Mouse (Mus musculus): Measurements from ENCODE around the gene Mbnl1.

The Mbnl1 gene

GRCm38 (mm10) chr3:60608952-60609403 lies 136.3 kb downstream of the Mbnl1 start:
- DNase-seq (ENCODE audit: low spot score in 2 of 2): peak in 1 of 2 experiments; percentile 35

DNA sequence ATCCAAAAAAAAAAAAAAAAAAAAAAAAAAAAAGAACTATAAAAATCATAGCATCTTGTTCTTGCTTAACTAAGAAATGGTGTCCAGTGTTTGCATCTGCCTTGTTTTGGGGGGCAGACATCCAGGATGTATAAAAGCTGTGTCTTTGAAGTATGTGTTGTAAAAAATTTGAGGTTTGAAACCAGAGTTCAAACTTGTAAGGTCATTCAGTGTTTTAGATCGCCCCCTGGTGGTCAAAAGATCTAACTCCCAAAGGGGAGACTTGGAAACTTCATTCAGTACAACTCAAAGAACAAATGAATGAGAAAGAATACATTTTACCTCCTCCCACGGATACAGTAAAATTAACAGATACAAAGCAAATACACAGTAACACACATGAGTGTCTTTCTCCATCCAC lies 139.2 kb downstream of the Mbnl1 start:
- peak in 1 of 2 experiments; percentile 72 for DNase-seq (ENCODE audit: low spot score in 2 of 2)

DNA sequence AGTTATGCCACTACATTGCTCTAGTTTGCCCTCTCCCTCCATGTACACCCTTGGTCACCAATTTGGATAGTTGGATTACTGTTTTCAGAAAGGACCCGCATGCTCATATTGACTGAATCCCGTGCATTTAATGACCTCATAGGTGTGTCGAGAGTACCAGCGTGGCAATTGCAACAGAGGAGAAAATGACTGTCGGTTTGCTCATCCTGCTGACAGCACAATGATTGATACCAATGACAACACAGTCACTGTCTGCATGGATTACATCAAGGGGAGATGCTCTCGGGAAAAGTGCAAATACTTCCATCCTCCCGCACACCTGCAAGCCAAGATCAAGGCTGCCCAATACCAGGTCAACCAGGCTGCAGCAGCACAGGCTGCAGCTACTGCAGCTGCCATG lies 140.5 kb downstream of the Mbnl1 start:
- no peak for DNase-seq (ENCODE audit: low spot score in 2 of 2)

DNA sequence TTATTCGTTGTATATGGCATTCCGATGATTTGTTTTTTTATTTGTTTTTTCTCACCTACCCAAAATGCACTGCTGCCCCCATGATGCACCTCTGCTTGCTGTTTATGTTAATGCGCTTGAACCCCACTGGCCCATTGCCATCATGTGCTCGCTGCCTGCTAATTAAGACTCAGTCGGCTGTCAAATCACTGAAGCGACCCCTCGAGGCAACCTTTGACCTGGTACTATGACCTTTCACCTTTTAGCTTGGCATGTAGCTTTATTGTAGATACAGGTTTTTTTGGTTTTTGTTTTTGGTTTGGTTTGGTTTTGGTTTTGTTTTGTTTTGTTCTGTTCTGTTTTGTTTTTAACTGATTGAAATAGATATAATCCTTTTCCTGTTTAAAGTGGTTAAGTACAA lies 141.9 kb downstream of the Mbnl1 start:
- DNase-seq (ENCODE audit: low spot score in 2 of 2): no peak

DNA sequence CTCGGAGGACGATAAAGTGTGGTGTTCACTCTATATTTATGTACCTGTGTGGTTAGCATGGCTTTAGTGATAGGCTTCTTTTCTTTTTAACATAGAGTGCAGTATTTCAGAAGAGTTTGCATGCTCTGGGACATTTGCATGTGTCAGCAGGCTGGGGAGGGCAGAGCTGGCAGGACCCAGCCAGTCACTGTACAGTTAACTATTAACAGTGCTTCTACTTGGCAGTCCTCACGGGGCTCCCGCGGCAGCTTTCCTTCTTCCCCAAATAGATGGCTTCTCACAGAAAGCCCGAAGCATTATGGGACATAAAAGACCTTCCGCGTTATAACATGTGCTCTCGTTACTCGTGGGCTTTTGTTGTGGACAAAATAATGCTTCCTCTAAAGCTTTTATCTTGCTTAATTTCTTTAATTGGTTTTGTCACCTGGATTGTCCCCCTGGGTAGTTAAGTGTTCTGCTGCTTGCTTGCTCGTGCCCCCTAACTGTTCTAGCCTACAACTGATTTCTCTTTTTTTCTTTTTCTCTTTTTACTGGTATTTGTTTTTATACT lies 142.5 kb downstream of the Mbnl1 start:
- no peak for DNase-seq (ENCODE audit: low spot score in 2 of 2)

DNA sequence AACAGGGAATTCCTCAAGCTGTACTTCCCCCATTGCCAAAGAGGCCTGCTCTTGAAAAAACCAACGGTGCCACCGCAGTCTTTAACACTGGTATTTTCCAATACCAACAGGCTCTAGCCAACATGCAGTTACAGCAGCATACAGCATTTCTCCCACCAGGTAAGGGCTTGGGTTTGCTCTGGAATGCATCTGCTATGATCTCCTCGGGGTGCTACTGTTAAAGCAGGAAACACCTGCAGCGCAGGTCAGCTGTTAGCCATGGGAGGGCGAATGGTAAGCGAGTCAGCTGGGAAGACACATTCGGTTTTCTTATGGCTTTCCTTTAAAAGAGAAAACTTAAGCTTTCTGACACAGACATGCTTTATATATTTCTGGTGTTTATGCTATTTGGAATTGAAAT lies 143.0 kb downstream of the Mbnl1 start:
- no peak for DNase-seq (ENCODE audit: low spot score in 2 of 2)

DNA sequence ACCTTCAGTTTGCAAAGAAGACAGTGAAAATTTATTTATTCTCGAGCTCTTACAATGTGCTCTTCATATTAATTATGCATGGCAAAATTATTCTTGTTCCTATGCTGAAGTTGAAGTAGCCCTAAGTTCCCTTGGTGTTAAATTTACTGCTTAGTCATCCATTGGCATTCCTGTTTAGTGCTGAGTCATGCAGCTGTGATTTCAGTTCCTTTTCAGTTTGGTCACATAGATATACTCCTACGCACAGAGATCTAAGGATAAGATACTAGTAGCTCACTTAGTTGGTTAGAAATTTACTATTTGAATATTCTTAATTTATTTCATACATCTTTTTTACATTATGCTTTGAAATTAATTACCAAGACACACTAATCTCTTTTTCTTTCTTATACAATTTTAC lies 143.5 kb downstream of the Mbnl1 start:
- DNase-seq (ENCODE audit: low spot score in 2 of 2): no peak

GRCm38 (mm10) chr3:60617643-60618042 lies 145.0 kb downstream of the Mbnl1 start:
- DNase-seq (ENCODE audit: low spot score in 2 of 2): no peak

GRCm38 (mm10) chr3:60620236-60620635 lies 147.6 kb downstream of the Mbnl1 start:
- no peak for DNase-seq (ENCODE audit: low spot score in 2 of 2)

- DNase-seq (ENCODE audit: low spot score in 2 of 2): no peak
Measured at GRCm38 (mm10) chr3:60631183-60631582, 158.6 kb downstream of the Mbnl1 start.

- DNase-seq (ENCODE audit: low spot score in 2 of 2): no peak
Measured at GRCm38 (mm10) chr3:60631754-60632153, 159.1 kb downstream of the Mbnl1 start.

DNA sequence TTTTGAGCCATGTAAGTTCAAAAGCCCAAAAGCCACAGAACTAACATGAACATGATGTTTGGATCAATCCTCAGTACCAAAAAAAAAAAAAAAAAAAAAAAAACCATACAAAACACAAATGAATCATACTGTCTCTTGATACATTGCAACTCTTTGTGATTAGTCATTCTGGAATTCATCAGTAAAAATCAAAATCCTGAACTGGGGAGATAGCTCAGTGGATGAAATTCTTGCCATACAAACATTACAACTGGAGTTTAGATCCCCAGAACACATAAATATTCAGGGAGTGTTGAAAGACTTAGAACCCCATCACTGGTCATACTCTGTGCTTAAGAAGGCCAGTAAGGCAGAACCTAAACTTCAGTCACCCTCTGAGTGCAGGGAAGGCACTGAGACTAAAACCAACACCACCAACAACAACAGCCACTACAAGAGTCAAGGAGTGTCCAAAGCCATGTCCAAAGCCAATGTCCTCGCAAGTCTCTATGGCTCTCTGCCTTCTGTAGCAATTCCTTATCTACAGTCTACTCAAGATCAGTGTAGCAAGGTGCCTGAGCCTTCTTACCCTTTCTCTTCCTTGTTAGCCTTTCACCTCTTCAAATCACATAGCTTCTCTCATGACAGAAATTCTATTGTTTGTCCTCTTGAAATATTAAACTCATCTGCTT lies 160.3 kb downstream of the Mbnl1 start:
- no peak for DNase-seq (ENCODE audit: low spot score in 2 of 2)

DNA sequence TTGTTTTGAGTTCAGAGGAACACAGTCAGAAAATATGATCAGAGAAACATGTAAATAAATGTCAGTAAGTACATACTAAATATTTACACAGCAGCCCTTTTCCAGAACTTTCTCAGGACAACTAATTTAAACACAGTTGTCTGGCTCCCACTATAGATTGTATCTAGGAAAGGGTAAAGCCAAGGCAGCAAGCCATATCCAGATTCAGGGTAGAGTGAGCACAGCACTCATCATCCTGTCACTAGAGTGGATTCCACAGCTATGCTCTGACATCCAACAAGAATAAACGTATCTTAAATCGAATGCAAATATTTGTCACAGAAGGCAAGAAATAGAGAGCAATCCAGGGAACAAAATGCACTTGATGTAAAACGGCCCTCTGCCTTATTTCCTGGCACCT lies 165.9 kb downstream of the Mbnl1 start:
- DNase-seq (ENCODE audit: low spot score in 2 of 2): no peak

GRCm38 (mm10) chr3:60639135-60639534 lies 166.5 kb downstream of the Mbnl1 start:
- DNase-seq (ENCODE audit: low spot score in 2 of 2): no peak

- no peak for DNase-seq (ENCODE audit: low spot score in 2 of 2)
Measured at GRCm38 (mm10) chr3:60642227-60642626, 169.6 kb downstream of the Mbnl1 start.

GRCm38 (mm10) chr3:60645531-60645930 lies 172.9 kb downstream of the Mbnl1 start:
- no peak for DNase-seq (ENCODE audit: low spot score in 2 of 2)

- DNase-seq (ENCODE audit: low spot score in 2 of 2): no peak
Measured at GRCm38 (mm10) chr3:60648293-60648692, 175.7 kb downstream of the Mbnl1 start.

DNA sequence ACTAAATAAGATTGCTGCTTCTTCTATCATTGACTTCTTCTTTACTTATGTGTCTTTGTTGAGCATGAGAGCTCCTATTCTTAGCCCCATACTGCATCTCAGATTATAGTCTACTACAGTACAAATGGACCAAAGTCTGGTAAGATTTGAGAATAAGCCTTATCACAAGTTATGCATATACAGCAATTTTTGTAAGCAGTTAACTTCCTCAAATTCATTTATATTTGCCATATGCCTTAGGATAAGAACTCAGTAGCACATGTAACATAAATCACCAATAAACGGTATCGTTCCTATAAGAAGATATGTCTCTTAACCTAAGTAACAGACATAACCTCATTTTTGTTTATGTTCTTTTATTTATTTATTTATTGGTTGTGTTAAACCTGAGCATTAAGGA lies 188.1 kb downstream of the Mbnl1 start:
- no peak for DNase-seq (ENCODE audit: low spot score in 2 of 2)
